Mouse (Mus musculus) G1E (cell line): ENCODE data around the gene Slc16a5. TPM values are rescaled to one million over a fixed set of nuclear protein-coding genes. Genes with fewer than 3 reads are reported as not detected.

ENCODE experiments used
- ATAC-seq: 2 replicates; pipeline ENCODE4 v1.8.0; 2016; ENCODE audit warnings: mild to moderate bottlenecking; ENCODE audit not compliant: insufficient number of reproducible peaks, poor library complexity, low FRiP score, severe bottlenecking; ENCODE audit errors: extremely low read depth
- DNase-seq: peaks from one replicate; pipeline ENCODE4 v3.0.0; 2012; ENCODE audit warnings: low spot score
- H3K27me3 ChIP-seq: 2 replicates; pipeline ENCODE4 v1.6.1; 2012; ENCODE audit warnings: mild to moderate bottlenecking, low read length, inconsistent platforms; ENCODE audit not compliant: insufficient read depth
- H3K36me3 ChIP-seq: replicated peaks from 2 replicates; pipeline ENCODE3; 2012; ENCODE audit warnings: mild to moderate bottlenecking, inconsistent platforms
- H3K4me1 ChIP-seq: 2 replicates; pipeline ENCODE4 v1.6.1; 2012; ENCODE audit warnings: low read depth, low read length, inconsistent platforms, mixed read lengths; ENCODE audit not compliant: insufficient read depth
- H3K4me3 ChIP-seq: 2 replicates; pipeline ENCODE4 v1.5.1; 2012; ENCODE audit warnings: low read depth, mild to moderate bottlenecking, inconsistent platforms, low read length, moderate library complexity, mixed read lengths
- H3K9me3 ChIP-seq: replicated peaks from 2 replicates; pipeline ENCODE4 v1.6.1; 2012; ENCODE audit warnings: inconsistent platforms
- CTCF ChIP-seq: IDR thresholded peaks from 2 replicates; pipeline ENCODE4 v1.5.1; 2012; ENCODE audit warnings: low read depth, low read length, inconsistent platforms, mixed read lengths
- GATA1 ChIP-seq: IDR thresholded peaks from 2 replicates; pipeline ENCODE4 v1.6.1; 2012; ENCODE audit warnings: borderline replicate concordance, low read length, inconsistent platforms, mixed read lengths
- GATA2 ChIP-seq: IDR thresholded peaks from 2 replicates; pipeline ENCODE4 v1.6.1; 2012; ENCODE audit warnings: low read depth, low read length, inconsistent platforms, borderline replicate concordance
- POLR2AphosphoS5 ChIP-seq: IDR thresholded peaks from 2 replicates; pipeline ENCODE4 v1.6.1; 2012; ENCODE audit warnings: low read depth, low read length, inconsistent platforms; ENCODE audit not compliant: insufficient replicate concordance
- TAL1 ChIP-seq: conservative IDR thresholded peaks from 2 replicates; pipeline ENCODE4 v1.6.1; 2012; ENCODE audit warnings: low read depth, low read length, inconsistent platforms, mixed read lengths
- polyA plus RNA-seq: library from polyadenylated mRNA; stranded (reverse); fragments of >175 nt; gene quantifications from 2 replicates; pipeline ENCODE4 v1.2.3, GENCODE M21; 2012
- total RNA-seq, 2 experiments: library from RNA; stranded (forward) in 1 of 2; stranded (reverse) in 1 of 2; fragments of 200-1000 nt in 1 of 2; fragments of >200 nt in 1 of 2; fragmentation: Nextera tagmentation in 1 of 2; gene quantifications; 2 replicates each; pipeline ENCODE4 v1.2.3; 2014 to 2017

The Slc16a5 gene
- total and polyA plus RNA-seq, 3 experiments, result 0.05 TPM; not detected in 2

- Histone ChIP-seq H3K4me3 (no peak overlapping the region), H3K27me3 (peaks cover 55% of the 10 kb centered on the region), H3K4me1 (no peaks in the 10 kb centered on the region), H3K36me3 (no peaks in the 10 kb centered on the region), H3K9me3 (no peaks in the 10 kb centered on the region)
- no peak for ATAC-seq
- TF ChIP-seq GATA1 (no peak), TAL1 (no peak), GATA2 (no peak), CTCF (no peak), POLR2AphosphoS5 (no peak)
- no peak for DNase-seq
Observed at GRCm38 (mm10) chr11:115446906-115447305, 15.4 kb upstream of the Slc16a5 start.

GRCm38 (mm10) chr11:115447321-115447885 is 14.9 kb upstream of the Slc16a5 start:
- H3K4me1 ChIP-seq, result no peaks in the 10 kb centered on the region
- no peak for TF ChIP-seq CTCF
- TF ChIP-seq POLR2AphosphoS5, result no peak
- no peak for TF ChIP-seq GATA2
- no peak for TF ChIP-seq TAL1
- TF ChIP-seq GATA1, result no peak
- H3K27me3 ChIP-seq, result peaks cover 55% of the 10 kb centered on the region
- H3K9me3 ChIP-seq, result no peaks in the 10 kb centered on the region
- ATAC-seq, result no peak
- no peak for DNase-seq
- H3K4me3 ChIP-seq, result no peak overlapping the region
- H3K36me3 ChIP-seq, result no peaks in the 10 kb centered on the region

GRCm38 (mm10) chr11:115448075-115448474 is 14.2 kb upstream of the Slc16a5 start:
- Histone ChIP-seq H3K36me3 (no peaks in the 10 kb centered on the region), H3K4me1 (no peaks in the 10 kb centered on the region), H3K4me3 (no peak overlapping the region), H3K9me3 (no peaks in the 10 kb centered on the region), H3K27me3 (peaks cover 55% of the 10 kb centered on the region)
- DNase-seq, result no peak
- ATAC-seq, result no peak
- TF ChIP-seq TAL1, result no peak

- H3K36me3 ChIP-seq, result no peaks in the 10 kb centered on the region
- no peak for DNase-seq
Observed at GRCm38 (mm10) chr11:115448998-115449397, 13.3 kb upstream of the Slc16a5 start.

GRCm38 (mm10) chr11:115450176-115450575 is 12.1 kb upstream of the Slc16a5 start:
- Histone ChIP-seq H3K36me3 (no peaks in the 10 kb centered on the region), H3K9me3 (no peaks in the 10 kb centered on the region; the same call in 1 of the 2 replicates), H3K27me3 (peaks cover 50% of the 10 kb centered on the region), H3K4me1 (no peaks in the 10 kb centered on the region), H3K4me3 (no peak overlapping the region)
- TF ChIP-seq TAL1 (no peak), GATA1 (no peak), GATA2 (no peak), POLR2AphosphoS5 (no peak), CTCF (no peak)
- no peak for DNase-seq
- no peak for ATAC-seq

More at GRCm38 (mm10) chr11:115448998-115449397, 13.3 kb upstream of the Slc16a5 start:
- Histone ChIP-seq H3K27me3 (peaks cover 54% of the 10 kb centered on the region), H3K9me3 (no peaks in the 10 kb centered on the region), H3K4me1 (no peaks in the 10 kb centered on the region), H3K4me3 (no peak overlapping the region)
- no peak for ATAC-seq
- no peak for TF ChIP-seq GATA2
- no peak for TF ChIP-seq TAL1

- DNase-seq (no peak), ATAC-seq (no peak)
- Histone ChIP-seq H3K36me3 (no peaks in the 10 kb centered on the region), H3K4me3 (no peak overlapping the region), H3K27me3 (peaks cover 36% of the 10 kb centered on the region), H3K9me3 (no peaks in the 10 kb centered on the region; the same call in 1 of the 2 replicates), H3K4me1 (no peaks in the 10 kb centered on the region)
- TF ChIP-seq GATA1 (no peak), CTCF (no peak)
Observed at GRCm38 (mm10) chr11:115451781-115452241, 10.5 kb upstream of the Slc16a5 start.

GRCm38 (mm10) chr11:115452281-115452860 is 9.9 kb upstream of the Slc16a5 start:
- Histone ChIP-seq H3K9me3 (no peaks in the 10 kb centered on the region; the same call in 1 of the 2 replicates), H3K4me1 (no peaks in the 10 kb centered on the region), H3K27me3 (peaks cover 31% of the 10 kb centered on the region), H3K4me3 (no peak overlapping the region), H3K36me3 (no peaks in the 10 kb centered on the region)
- TF ChIP-seq POLR2AphosphoS5, result no peak
- TF ChIP-seq GATA2, result no peak
- TF ChIP-seq CTCF, result no peak
- no peak for TF ChIP-seq GATA1
- TF ChIP-seq TAL1, result no peak
- no peak for ATAC-seq
- DNase-seq, result no peak
